Mouse (Mus musculus): ENCODE measurements around the gene Glipr1. TPM values are rescaled to one million over a fixed set of nuclear protein-coding genes. Genes with fewer than 3 reads are reported as not detected.
A peak's percentile ranks its signal among the peaks of the same experiment; 100 is the strongest.
"Not testable (repeated sequence)": the region's sequence is repeated elsewhere in the genome, so short reads cannot be mapped to it uniquely, and the experiment has no call there.

Glipr1 gene
- total RNA-seq (2021): 1 to 10 TPM; 1.4 to 2.3 TPM
- long read RNA-seq, experiment 1: 0 reads
- long read RNA-seq, experiment 2, partial matches to known transcripts: 0 of 1 reads
- long read RNA-seq, experiment 2, other reads (novel, unspliced or antisense): 0 of 1 reads

GRCm38 (mm10) chr10:112002544-112003215 lies at the start of gene Glipr1:
Glipr1 (minus strand) TSS chr10:112002631.
- DNase-seq: peak in 1 of 2 experiments; percentile 5

DNA sequence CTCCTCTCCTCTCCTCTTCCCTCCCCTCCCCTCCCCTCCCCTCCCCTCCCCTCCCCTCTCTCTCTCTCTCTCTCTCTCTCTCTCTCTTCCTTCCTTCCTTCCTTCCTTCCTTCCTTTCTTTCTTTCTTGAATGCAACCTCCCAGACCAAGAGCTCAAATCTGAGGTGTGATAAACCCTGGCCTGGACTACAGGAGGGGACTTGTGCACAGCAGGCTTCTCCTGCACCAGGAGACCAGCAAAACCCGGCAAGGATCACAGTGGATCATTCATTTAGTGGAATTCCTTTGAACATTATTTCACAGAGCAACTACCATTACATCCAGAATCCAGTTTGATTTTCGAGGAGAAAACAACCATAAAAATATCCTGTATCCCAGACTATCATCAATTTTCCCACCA lies 49.5 kb upstream of the Glipr1 start:
- DNase-seq: not testable (repeated sequence)
- intact Hi-C loops (cut with DNase I): loop anchor here (10.0 kb wide), 1 partner anchor 113 kb away; the partner anchor contains the start of genes Caps2 and Glipr1l3

More at GRCm38 (mm10) chr10:112002544-112003215, at the start of gene Glipr1:
- intact Hi-C loops (cut with DNase I): no loop called here

- intact Hi-C loops (cut with DNase I): loop anchor here (10.0 kb wide), 1 partner anchor 114 kb away; the partner anchor contains the start of genes Caps2 and Glipr1l3
- no peak for DNase-seq
Observed at GRCm38 (mm10) chr10:112051220-112051619, 48.8 kb upstream of the Glipr1 start.

DNA sequence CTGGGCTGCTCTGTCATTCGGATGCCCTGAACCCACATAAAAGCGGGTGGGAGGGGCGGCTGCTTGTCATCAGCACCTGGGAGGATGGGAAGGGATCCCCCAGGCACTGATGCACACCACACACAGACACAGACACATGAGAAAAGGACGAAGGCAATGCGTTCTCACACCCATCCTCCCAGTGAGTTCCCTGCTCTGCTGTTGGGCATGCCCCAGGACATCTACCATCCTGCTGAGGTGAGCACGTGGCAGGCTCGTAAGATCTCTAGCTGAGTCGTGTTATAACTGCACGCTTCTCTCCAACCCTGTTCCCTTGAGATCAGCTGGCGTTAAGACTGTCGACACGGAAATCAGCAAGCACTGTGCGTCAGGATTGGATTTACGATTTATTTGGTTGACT lies 41.9 kb upstream of the Glipr1 start:
- intact Hi-C loops (cut with DNase I); DNase-seq: not testable (repeated sequence)

DNA sequence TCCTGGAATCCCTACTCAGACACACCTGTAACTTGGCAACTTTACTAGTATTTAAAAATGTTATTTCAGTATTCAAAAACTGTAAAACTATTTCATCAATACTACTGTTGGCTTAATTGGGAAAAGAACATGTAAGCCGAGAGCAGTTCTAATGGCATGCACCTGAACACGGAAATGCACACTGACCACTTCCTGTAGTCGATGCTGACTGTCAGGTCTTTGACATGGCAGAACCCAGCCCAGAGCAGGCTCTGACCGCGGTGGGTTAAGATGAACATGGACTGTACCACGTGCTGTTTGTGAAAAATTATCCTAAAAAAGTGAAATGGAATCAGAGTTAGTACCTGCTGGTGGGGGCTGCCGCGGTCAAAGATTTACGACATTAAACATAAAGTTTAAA lies 41.1 kb upstream of the Glipr1 start:
- intact Hi-C loops (cut with DNase I); DNase-seq: not testable (repeated sequence)

DNA sequence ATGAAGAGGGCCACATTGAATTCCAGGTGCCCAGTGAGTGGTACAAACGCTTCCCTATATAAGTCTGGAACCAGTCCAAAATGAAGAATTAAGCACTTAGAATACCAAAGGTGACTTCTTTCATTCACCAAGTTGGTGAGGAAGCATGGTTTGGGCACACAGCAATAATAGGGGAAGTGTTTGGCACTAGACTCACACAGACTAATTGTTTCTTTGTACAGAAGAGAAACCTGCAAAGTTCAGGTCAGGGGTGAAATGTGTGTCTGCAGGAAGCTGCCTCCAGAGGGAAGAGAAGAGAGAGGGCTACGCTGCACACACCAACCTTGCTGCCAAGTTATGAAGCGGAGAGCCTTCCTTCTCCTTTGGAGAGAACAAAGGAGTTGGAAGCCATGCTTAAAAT lies 26.3 kb upstream of the Glipr1 start:
- DNase-seq; intact Hi-C loops (cut with DNase I): not testable (repeated sequence)

GRCm38 (mm10) chr10:112023585-112023984 lies 21.2 kb upstream of the Glipr1 start:
- no peak for DNase-seq
- intact Hi-C loops (cut with DNase I): no loop called here

DNA sequence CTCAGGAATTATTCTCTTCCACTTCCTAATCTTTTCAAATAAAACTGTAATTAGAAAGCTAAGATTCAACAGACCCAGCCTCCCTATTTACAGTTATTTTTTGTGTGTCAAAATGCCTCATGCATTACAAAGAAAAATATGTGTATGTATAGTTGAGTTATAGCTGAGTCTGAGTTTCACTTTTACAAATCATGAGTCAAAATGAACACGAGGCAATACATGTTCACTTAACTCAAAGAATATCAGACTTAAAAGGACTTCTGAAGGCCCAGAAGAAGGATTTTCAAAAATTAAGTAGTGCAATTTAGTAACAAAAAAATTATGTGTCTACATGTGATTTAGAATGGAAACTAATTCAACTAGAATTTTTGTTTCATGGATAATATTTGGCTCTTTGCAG lies 7.1 kb upstream of the Glipr1 start:
- intact Hi-C loops (cut with DNase I); DNase-seq: not testable (repeated sequence)

- intact Hi-C loops (cut with DNase I): no loop called here
- DNase-seq: no peak
Observed at GRCm38 (mm10) chr10:112001756-112002520, 493 bp downstream of the Glipr1 start.

- DNase-seq: no peak
- intact Hi-C loops (cut with DNase I): no loop called here
Observed at GRCm38 (mm10) chr10:112001350-112001749, 1.1 kb downstream of the Glipr1 start.

GRCm38 (mm10) chr10:112000568-112000967 lies 1.9 kb downstream of the Glipr1 start:
- no peak for DNase-seq
- intact Hi-C loops (cut with DNase I): no loop called here

- intact Hi-C loops (cut with DNase I): no loop called here
- no peak for DNase-seq
Observed at GRCm38 (mm10) chr10:111999765-112000164, 2.7 kb downstream of the Glipr1 start.

- DNase-seq: no peak
- intact Hi-C loops (cut with DNase I): no loop called here
Observed at GRCm38 (mm10) chr10:111997671-111998070, 4.8 kb downstream of the Glipr1 start.

DNA sequence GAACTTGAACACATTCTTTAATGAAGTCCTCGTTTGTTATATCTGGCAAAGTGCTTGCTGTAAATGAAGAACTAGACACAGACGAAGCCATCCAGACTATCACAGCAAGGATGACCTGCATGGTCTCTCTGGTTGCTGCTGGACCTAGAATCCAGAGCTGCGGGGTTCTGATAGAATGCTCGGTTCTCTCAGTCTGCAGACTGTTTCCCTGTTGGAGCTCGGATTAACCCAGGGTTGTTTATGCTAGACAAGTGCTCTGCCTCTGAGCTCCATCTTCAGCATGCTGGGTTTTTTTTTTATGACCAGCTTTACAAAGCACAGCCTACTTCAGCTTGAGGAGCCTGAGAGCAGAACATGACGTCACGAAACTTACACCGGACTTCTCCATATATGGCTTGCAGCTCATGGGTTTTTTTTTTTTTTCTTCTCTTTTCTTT lies 5.5 kb downstream of the Glipr1 start:
- intact Hi-C loops (cut with DNase I): no loop called here

DNA sequence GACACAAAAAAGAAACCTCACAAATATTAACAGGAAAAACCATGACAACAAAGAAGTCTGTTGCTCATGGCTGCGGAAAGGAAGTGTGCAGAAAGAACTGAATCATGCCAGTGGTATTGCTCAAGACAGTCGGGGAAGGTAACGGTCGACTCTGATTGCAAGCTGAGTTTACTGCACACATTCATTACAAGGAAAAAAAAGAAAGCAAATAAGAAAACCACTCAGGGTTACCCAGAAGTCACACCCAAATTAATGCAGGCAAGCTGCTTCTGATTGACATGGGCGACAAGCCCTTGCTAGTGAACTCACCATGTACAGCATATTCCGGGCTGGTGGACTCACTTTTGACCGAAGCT lies 5.9 kb downstream of the Glipr1 start:
- intact Hi-C loops (cut with DNase I): no loop called here

More for the DNA sequence above, 5.5 kb downstream of the Glipr1 start:
- DNase-seq: no peak

GRCm38 (mm10) chr10:111995803-111996548 lies 6.5 kb downstream of the Glipr1 start:
- no peak for DNase-seq
- intact Hi-C loops (cut with DNase I): no loop called here

More for the DNA sequence above, 5.9 kb downstream of the Glipr1 start:
- no peak for DNase-seq

- intact Hi-C loops (cut with DNase I): no loop called here
- DNase-seq: no peak
Observed at GRCm38 (mm10) chr10:111986453-111986852, 16.0 kb downstream of the Glipr1 start.

DNA sequence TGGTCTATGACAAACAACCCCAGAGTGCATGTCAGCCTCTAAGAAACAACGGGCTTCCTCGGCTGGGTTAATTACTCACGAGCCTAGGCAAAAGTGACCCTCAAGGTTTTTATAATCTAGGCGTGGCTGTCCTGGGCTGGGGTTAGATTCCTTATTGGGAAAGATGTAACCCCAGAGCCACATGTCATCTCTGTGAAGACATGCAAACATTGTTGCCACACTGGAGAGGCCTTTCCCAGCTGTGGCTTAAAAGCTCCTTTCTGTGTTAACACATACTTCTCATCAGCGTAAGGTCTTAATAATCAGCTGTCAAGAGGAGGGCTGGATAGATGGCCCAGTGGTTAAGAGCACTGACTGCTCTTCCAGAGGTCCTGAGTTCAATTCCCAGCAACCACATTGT lies 19.4 kb downstream of the Glipr1 start:
- DNase-seq: no peak
- intact Hi-C loops (cut with DNase I): no loop called here

DNA sequence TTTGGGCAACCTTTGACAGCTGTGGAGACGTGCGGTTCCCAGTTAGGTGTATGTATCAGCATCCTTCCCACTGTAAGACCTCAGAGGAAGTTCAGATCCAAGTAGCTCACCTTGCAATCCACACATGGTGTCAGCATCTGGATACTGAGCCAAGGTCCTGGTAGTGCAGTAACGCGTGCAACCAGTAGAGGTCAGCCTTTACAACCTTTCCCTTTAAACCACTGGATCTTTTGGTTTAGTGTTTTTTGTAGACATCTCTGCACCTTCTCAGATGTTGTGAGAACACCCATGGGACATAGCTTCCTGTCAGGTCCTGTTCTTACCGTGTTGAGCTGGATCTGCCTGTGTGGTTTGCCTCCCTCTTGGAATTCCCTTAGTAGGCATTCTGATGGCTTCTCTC lies 24.8 kb downstream of the Glipr1 start:
- intact Hi-C loops (cut with DNase I): loop anchor here (2.0 to 10.0 kb wide), 2 partner anchors 127 to 947 kb away; partner anchors contain the start of gene Atxn7l3b
- peak; percentile 49 to 69 for DNase-seq

GRCm38 (mm10) chr10:111972542-111973361 lies 29.7 kb downstream of the Glipr1 start, which contains the start of gene Krr1:
Krr1 (plus strand) TSS chr10:111972664.
- DNase-seq: peak; percentile 82 to 89
- intact Hi-C loops (cut with DNase I): loop anchor here (10.0 kb wide), 1 partner anchor 952 kb away; the partner anchor contains the start of gene Atxn7l3b
